Mouse (Mus musculus): ENCODE data around the gene Kansl1.

- TF ChIP-seq POLR2A (IDR thresholded peaks at IDR 0.05; ENCODE audit: control insufficient read depth, low read depth, low read length) (no peak), CTCF (IDR thresholded peaks at IDR 0.05; ENCODE audit: control insufficient read depth, insufficient read depth, insufficient replicate concordance, low read depth, low read length) (no peak)
Observed at GRCm38 (mm10) chr11:104512436-104512835, 43.8 kb upstream of the Kansl1 start.
